Mouse (Mus musculus): ENCODE measurements around the gene Edar. TPM values are rescaled to one million over a fixed set of nuclear protein-coding genes. Genes with fewer than 3 reads are reported as not detected.

Gene Edar
- total and polyA plus RNA-seq, 2 experiments from 2014 or later: 0.08 to 0.16 TPM

DNA sequence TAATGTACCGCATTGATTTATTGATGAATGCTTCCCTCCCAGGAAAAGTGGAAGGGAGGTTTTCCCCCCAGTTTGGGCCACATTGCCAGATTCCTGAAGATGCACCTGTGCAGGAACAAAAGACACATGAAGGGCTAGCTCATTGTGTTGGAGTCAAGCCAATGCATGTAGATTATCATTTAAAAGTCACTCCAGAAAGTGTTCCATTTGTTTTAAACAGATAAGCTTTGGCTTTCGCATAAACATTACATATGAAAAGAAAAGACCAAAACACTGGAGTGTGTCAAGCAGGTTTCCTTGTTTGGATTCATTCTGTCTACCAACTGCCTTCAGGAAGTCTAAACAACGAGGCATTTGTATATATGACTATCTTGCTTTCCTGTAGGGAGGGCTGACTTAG lies 81.0 kb downstream of the Edar start:
- WGBS: 84% methylated on average over 3 of the region's 3 CpGs
- no peaks in the 10 kb centered on the region for H3K36me3 ChIP-seq (ENCODE audit: insufficient read depth, low read length)
- ATAC-seq (no peak), DNase-seq (ENCODE audit: low spot score) (no peak)
- TF ChIP-seq CTCF (IDR thresholded peaks at IDR 0.05; ENCODE audit: low read depth): no peak
- no peak overlapping the region for H3K27ac ChIP-seq
- no peak overlapping the region for H3K9ac ChIP-seq (replicated peaks; ENCODE audit: low read length)
- no peak overlapping the region for H3K4me2 ChIP-seq (ENCODE audit: low read depth, low read length)
- no peaks in the 10 kb centered on the region for H3K9me3 ChIP-seq (ENCODE audit: low read length)
- no peak overlapping the region for H3K4me3 ChIP-seq (ENCODE audit: low read length)
- no peaks in the 10 kb centered on the region for H3K4me1 ChIP-seq (ENCODE audit: insufficient read depth, low read length)
- no peaks in the 10 kb centered on the region for H3K27me3 ChIP-seq (ENCODE audit: insufficient read depth, low read length)

DNA sequence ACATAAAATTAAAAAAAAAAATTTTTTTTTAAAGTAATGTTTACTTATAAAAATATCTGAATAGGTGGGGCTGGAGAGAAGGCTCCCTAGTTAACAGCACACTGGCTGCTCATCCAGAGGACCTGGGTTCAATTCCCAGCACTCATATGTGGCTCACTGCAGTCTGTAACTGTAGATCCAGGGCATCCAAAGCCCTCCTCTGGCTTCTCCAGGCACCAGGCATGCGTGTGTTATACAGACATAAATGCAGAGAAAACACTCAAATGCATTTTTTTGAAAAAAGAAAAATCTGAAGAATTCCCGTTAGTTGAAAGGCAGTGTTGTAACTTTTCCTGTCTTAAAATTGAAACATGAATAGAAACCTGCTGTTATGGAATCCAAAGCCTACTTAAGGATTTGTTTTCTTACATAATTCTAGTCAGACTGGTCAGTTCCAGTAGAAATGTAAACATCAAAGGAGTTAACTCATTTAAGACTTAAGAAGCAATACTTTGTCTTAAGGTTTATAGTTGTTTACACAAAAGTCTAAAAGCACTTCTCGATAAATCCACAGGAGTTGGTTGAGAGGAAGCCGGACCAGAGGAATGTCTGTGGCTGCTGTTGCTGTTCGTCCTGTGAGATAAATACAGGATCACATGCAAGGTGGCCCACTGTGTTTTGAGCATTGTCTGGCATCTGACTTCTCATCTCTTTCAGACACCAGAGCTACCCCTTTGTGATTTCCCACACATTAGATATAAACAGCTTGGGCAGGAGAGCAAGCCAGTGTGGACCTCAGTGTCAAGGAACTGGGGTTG lies 89.8 kb downstream of the Edar start:
- H3K4me1 ChIP-seq (ENCODE audit: insufficient read depth, low read length): no peaks in the 10 kb centered on the region
- no peak overlapping the region for H3K27ac ChIP-seq
- no peak for TF ChIP-seq CTCF (IDR thresholded peaks at IDR 0.05; ENCODE audit: low read depth)
- no peaks in the 10 kb centered on the region for H3K36me3 ChIP-seq (ENCODE audit: insufficient read depth, low read length)
- H3K9me3 ChIP-seq (ENCODE audit: low read length): no peaks in the 10 kb centered on the region
- 69% methylated on average over 5 of the region's 5 CpGs for WGBS
- H3K4me2 ChIP-seq (ENCODE audit: low read depth, low read length): no peak overlapping the region
- no peak for ATAC-seq
- H3K27me3 ChIP-seq (ENCODE audit: insufficient read depth, low read length): no peaks in the 10 kb centered on the region
- H3K4me3 ChIP-seq (ENCODE audit: low read length): no peak overlapping the region
- DNase-seq (ENCODE audit: low spot score): no peak
- H3K9ac ChIP-seq (replicated peaks; ENCODE audit: low read length): no peak overlapping the region

DNA sequence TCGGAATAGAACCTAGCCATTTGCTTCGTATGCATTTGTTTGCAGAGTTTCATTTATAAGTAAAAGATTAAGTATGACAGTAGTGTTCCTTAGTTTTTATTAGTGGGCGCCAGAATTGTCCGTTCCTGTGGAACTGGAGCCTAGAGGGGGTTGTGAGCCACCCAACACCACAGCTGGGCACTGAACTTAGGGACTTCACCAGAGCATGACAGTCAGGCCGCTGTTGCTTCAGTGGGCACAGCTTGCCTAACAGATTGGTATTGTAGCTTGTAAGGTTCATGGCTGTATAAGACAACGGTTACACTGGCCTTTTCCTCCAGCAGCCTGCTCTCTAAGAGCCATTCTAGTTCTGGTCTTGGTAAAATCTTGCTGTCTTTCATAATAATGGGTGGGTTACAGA lies 114.9 kb downstream of the Edar start:
- no peaks in the 10 kb centered on the region for H3K9me3 ChIP-seq (ENCODE audit: low read length)
- 84% methylated on average over 6 of the region's 6 CpGs for WGBS
- no peak for TF ChIP-seq CTCF (IDR thresholded peaks at IDR 0.05; ENCODE audit: low read depth)
- H3K4me1 ChIP-seq (ENCODE audit: insufficient read depth, low read length): no peaks in the 10 kb centered on the region
- H3K36me3 ChIP-seq (ENCODE audit: insufficient read depth, low read length): no peaks in the 10 kb centered on the region
- no peak overlapping the region for H3K9ac ChIP-seq (replicated peaks; ENCODE audit: low read length)
- H3K27me3 ChIP-seq (ENCODE audit: insufficient read depth, low read length): no peaks in the 10 kb centered on the region
- H3K27ac ChIP-seq: no peak overlapping the region
- ATAC-seq: no peak
- no peak overlapping the region for H3K4me2 ChIP-seq (ENCODE audit: low read depth, low read length)
- DNase-seq (ENCODE audit: low spot score): no peak
- H3K4me3 ChIP-seq (ENCODE audit: low read length): no peak overlapping the region

DNA sequence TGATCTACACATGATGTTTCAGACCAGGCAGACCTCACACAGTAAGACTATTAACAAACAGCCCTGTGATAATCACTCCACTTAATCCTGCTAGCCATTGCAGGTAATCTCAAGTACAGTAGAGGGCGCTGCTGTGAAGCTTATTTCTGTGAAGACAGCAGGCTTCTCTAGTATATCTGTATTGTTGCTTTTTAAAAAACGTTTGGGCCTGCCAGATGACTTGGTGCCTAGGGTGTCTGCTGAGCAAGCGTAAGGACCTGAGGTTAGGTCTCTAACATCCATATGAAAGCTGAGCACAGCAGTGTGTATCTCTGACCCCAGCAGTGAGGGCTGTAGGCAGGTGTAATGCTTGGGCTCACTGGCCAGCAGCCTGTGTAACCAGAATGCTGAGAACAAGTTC lies 115.6 kb downstream of the Edar start:
- H3K27ac ChIP-seq: no peak overlapping the region
- peak; percentile 76 for ATAC-seq
- H3K9ac ChIP-seq (replicated peaks; ENCODE audit: low read length): no peak overlapping the region
- no peaks in the 10 kb centered on the region for H3K4me1 ChIP-seq (ENCODE audit: insufficient read depth, low read length)
- H3K9me3 ChIP-seq (ENCODE audit: low read length): no peaks in the 10 kb centered on the region
- no peak overlapping the region for H3K4me3 ChIP-seq (ENCODE audit: low read length)
- DNase-seq (ENCODE audit: low spot score): peak; percentile 87
- 14% methylated on average over 3 of the region's 3 CpGs for WGBS
- TF ChIP-seq CTCF (IDR thresholded peaks at IDR 0.05; ENCODE audit: low read depth): peak; percentile 83
- no peaks in the 10 kb centered on the region for H3K36me3 ChIP-seq (ENCODE audit: insufficient read depth, low read length)
- no peaks in the 10 kb centered on the region for H3K27me3 ChIP-seq (ENCODE audit: insufficient read depth, low read length)
- no peak overlapping the region for H3K4me2 ChIP-seq (ENCODE audit: low read depth, low read length)

DNA sequence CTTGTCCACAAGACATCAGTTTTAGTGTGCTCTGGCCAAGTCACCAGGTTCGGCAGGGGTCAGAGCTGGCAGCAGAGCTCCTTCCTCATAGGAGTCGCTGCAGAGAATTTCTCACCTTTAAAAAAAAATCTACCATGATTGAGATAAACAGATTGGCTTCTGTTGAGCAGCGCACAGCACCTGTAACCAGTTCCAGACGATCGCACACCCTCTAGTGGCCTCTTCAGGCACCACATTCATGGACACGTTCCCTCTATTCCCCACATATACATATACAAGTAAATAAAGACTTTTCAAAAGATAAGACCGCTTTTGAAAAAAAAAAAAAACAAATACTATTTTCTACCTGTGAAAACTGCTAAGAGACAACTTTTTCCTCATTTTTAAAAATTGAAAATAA lies 116.4 kb downstream of the Edar start:
- WGBS: 33% methylated on average over 7 of the region's 7 CpGs
- DNase-seq (ENCODE audit: low spot score) (peak; percentile 67), ATAC-seq (no peak)
- Histone ChIP-seq H3K36me3 (ENCODE audit: insufficient read depth, low read length) (no peaks in the 10 kb centered on the region), H3K27ac (no peak overlapping the region), H3K4me1 (ENCODE audit: insufficient read depth, low read length) (no peaks in the 10 kb centered on the region), H3K9ac (replicated peaks; ENCODE audit: low read length) (no peak overlapping the region), H3K4me3 (ENCODE audit: low read length) (no peak overlapping the region), H3K9me3 (ENCODE audit: low read length) (no peaks in the 10 kb centered on the region), H3K4me2 (ENCODE audit: low read depth, low read length) (no peak overlapping the region), H3K27me3 (ENCODE audit: insufficient read depth, low read length) (no peaks in the 10 kb centered on the region)
- peak; percentile 59 for TF ChIP-seq CTCF (IDR thresholded peaks at IDR 0.05; ENCODE audit: low read depth)

DNA sequence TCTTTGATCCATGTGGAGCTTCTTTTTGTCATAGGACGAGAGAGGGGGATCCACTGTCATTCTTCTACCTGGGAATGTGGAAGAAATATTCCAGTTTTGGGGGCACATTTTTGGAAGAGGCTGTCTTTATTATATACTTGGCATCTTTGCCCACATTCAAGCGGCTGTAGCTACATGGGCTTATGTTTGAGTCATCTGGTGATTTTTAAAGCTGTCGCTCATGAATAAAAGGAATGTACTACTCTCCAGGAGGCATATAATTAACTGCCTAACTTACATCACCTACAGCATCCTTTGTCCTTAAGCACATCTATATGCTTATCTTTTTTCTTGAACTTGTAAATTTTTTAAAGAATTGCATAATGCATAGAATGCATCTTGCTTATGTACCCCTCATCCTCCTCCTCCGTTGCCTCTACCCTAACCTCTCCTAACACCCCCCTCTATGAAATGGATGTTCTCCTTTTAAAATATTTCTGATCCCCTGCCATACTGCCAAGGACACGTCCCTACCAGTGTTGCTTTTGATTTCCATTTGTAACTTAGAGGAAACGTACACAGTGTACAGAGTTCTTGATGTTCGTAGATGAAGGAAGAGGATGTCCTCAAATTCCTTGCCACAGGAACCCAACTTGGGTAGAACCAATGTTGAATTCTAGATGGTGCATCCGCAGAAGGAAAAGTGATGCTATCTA lies 120.6 kb downstream of the Edar start:
- no peak overlapping the region for H3K27ac ChIP-seq
- H3K9me3 ChIP-seq (ENCODE audit: low read length): no peaks in the 10 kb centered on the region
- no peak overlapping the region for H3K9ac ChIP-seq (replicated peaks; ENCODE audit: low read length)
- ATAC-seq: no peak
- DNase-seq (ENCODE audit: low spot score): no peak
- H3K4me1 ChIP-seq (ENCODE audit: insufficient read depth, low read length): no peaks in the 10 kb centered on the region
- H3K27me3 ChIP-seq (ENCODE audit: insufficient read depth, low read length): no peaks in the 10 kb centered on the region
- H3K4me2 ChIP-seq (ENCODE audit: low read depth, low read length): no peak overlapping the region
- 89% methylated on average over 8 of the region's 8 CpGs for WGBS
- TF ChIP-seq CTCF (IDR thresholded peaks at IDR 0.05; ENCODE audit: low read depth): no peak
- no peak overlapping the region for H3K4me3 ChIP-seq (ENCODE audit: low read length)
- no peaks in the 10 kb centered on the region for H3K36me3 ChIP-seq (ENCODE audit: insufficient read depth, low read length)

Other genes with a start within 250 kb of the Edar start
- 32.1 and 32.6 TPM in 2 replicates for gene Ranbp2, start 228.7 kb downstream of the Edar start, total RNA-seq (2014; rRNA removed)
- gene Ranbp2, start 228.7 kb downstream of the Edar start, polyA plus RNA-seq (2015; fragmentation: Nextera tagmentation; extraction: Ambion mirVana): 12.9 and 13.5 TPM in 2 replicates
- gene Ccdc138, start 177.7 kb downstream of the Edar start, total RNA-seq (2014; rRNA removed): 0.83 and 2.0 TPM in 2 replicates
- 6.4 and 6.9 TPM in 2 replicates for gene Ccdc138, start 177.7 kb downstream of the Edar start, polyA plus RNA-seq (2015; fragmentation: Nextera tagmentation; extraction: Ambion mirVana)
- not detected in 2 replicates for gene Gm17542, start 42.6 kb upstream of the Edar start, total RNA-seq (2014; rRNA removed)
- gene Gm17542, start 42.6 kb upstream of the Edar start, polyA plus RNA-seq (2015; fragmentation: Nextera tagmentation; extraction: Ambion mirVana): not detected in 2 replicates
- gene Sh3rf3, start 137.7 kb upstream of the Edar start, total RNA-seq (2014; rRNA removed): 17.1 and 23.8 TPM in 2 replicates
- 2.2 and 3.5 TPM in 2 replicates for gene Sh3rf3, start 137.7 kb upstream of the Edar start, polyA plus RNA-seq (2015; fragmentation: Nextera tagmentation; extraction: Ambion mirVana)

Data from hindbrain, postnatal 0 days (tissue).